Mouse (Mus musculus) granulocyte monocyte progenitor cell, adult 5-6 weeks (primary cell): ENCODE results near the gene Fxr2. TPM values are rescaled to one million over a fixed set of nuclear protein-coding genes. Genes with fewer than 3 reads are reported as not detected.
"Not testable (repeated sequence)": the region's sequence is repeated elsewhere in the genome, so short reads cannot be mapped to it uniquely, and the experiment has no call there.

Experiments
- ATAC-seq: replicated peaks from 2 replicates; pipeline ENCODE4 v1.8.0; 2016; ENCODE audit warnings: mild to moderate bottlenecking, moderate TSS enrichment, inconsistent platforms; ENCODE audit not compliant: poor library complexity, severe bottlenecking
- total RNA-seq, 2 experiments: library from RNA; stranded (forward) in 1 of 2; stranded (reverse) in 1 of 2; fragments of 200-712, 200-1000 nt in 1 of 2; fragments of >200 nt in 1 of 2; fragmentation: Nextera tagmentation in 1 of 2; gene quantifications; 2 replicates each; pipeline ENCODE4 v1.2.3; 2014 to 2017

Fxr2 gene
- total RNA-seq, 2 experiments from 2014 or later = 34.1 to 47.4 TPM

GRCm38 (mm10) chr11:69608525-69608924 lies 24.3 kb upstream of the Fxr2 start:
- ATAC-seq = no peak

- ATAC-seq = no peak
These were observed 23.4 kb upstream of the Fxr2 start for GRCm38 (mm10) chr11:69609416-69609815.

- no peak for ATAC-seq
These were observed 21.9 kb upstream of the Fxr2 start for GRCm38 (mm10) chr11:69610899-69611298.

- peak; percentile 66; the same call in 1 of the 2 replicates for ATAC-seq
These were observed 19.1 kb upstream of the Fxr2 start for GRCm38 (mm10) chr11:69613553-69614256.

- not testable (repeated sequence) for ATAC-seq
These were observed 18.6 kb upstream of the Fxr2 start for GRCm38 (mm10) chr11:69614257-69614588.

- ATAC-seq = no peak
These were observed 16.0 kb upstream of the Fxr2 start for GRCm38 (mm10) chr11:69616781-69617180.

GRCm38 (mm10) chr11:69617805-69618204 lies 15.0 kb upstream of the Fxr2 start, which contains the start of gene Shbg:
Gene Shbg, minus strand, starts transcription at chr11:69617905.
- ATAC-seq = no peak

- ATAC-seq = no peak
These were observed 12.3 kb upstream of the Fxr2 start for GRCm38 (mm10) chr11:69620394-69621081.

GRCm38 (mm10) chr11:69621571-69622268 lies 11.1 kb upstream of the Fxr2 start, which contains the start of gene Sat2:
Gene Sat2, plus strand, starts transcription at chr11:69622024.
- ATAC-seq = 0 out of 2 replicates have a peak, but pooled peaks have one; percentile 30

- ATAC-seq = no peak
These were observed 10.4 kb upstream of the Fxr2 start for GRCm38 (mm10) chr11:69622406-69622805.

- no peak for ATAC-seq
These were observed 9.8 kb upstream of the Fxr2 start for GRCm38 (mm10) chr11:69623006-69623405.

GRCm38 (mm10) chr11:69624339-69624738 lies 8.5 kb upstream of the Fxr2 start:
- ATAC-seq = not testable (repeated sequence)

GRCm38 (mm10) chr11:69628286-69628685 lies 4.5 kb upstream of the Fxr2 start:
- peak; percentile 30 for ATAC-seq

GRCm38 (mm10) chr11:69629802-69630201 lies 3.0 kb upstream of the Fxr2 start:
- ATAC-seq = no peak

- ATAC-seq = peak; percentile 7
These were observed 507 bp downstream of the Fxr2 start for GRCm38 (mm10) chr11:69633128-69633866.

GRCm38 (mm10) chr11:69635471-69635870 lies 2.7 kb downstream of the Fxr2 start:
- ATAC-seq = no peak

- ATAC-seq = no peak
These were observed 13.1 kb downstream of the Fxr2 start for GRCm38 (mm10) chr11:69645860-69646259.

GRCm38 (mm10) chr11:69653399-69653798 lies 20.6 kb downstream of the Fxr2 start:
- ATAC-seq = no peak

GRCm38 (mm10) chr11:69654760-69655159 lies 22.0 kb downstream of the Fxr2 start:
- ATAC-seq = no peak
